Mouse (Mus musculus): ENCODE data around the gene Arpc3. TPM values are rescaled to one million over a fixed set of nuclear protein-coding genes. Genes with fewer than 3 reads are reported as not detected.

Gene Arpc3
- polyA plus RNA-seq, 1 experiment from 2014 or later: 62.1 TPM

Other genes with a start within 250 kb of the Arpc3 start
- gene Ppp1cc, start 233.6 kb upstream of the Arpc3 start, polyA plus RNA-seq (2014; fragmentation: Nextera tagmentation; extraction: Ambion mirVana): 232 and 238 TPM in 2 replicates
- 1.8 and 2.5 TPM in 2 replicates for gene Hvcn1, start 185.1 kb upstream of the Arpc3 start, polyA plus RNA-seq (2014; fragmentation: Nextera tagmentation; extraction: Ambion mirVana)
- gene Tctn1, start 127.4 kb upstream of the Arpc3 start, polyA plus RNA-seq (2014; fragmentation: Nextera tagmentation; extraction: Ambion mirVana): 6.2 and 6.6 TPM in 2 replicates
- 8.5 and 9.1 TPM in 2 replicates for gene Pptc7, start 107.5 kb upstream of the Arpc3 start, polyA plus RNA-seq (2014; fragmentation: Nextera tagmentation; extraction: Ambion mirVana)
- 18.5 and 27.1 TPM in 2 replicates for gene Rad9b, start 37.6 kb upstream of the Arpc3 start, polyA plus RNA-seq (2014; fragmentation: Nextera tagmentation; extraction: Ambion mirVana)
- 324 and 331 TPM in 2 replicates for gene Vps29, start 37.5 kb upstream of the Arpc3 start, polyA plus RNA-seq (2014; fragmentation: Nextera tagmentation; extraction: Ambion mirVana)
- gene Gpn3, start 20.0 kb upstream of the Arpc3 start, polyA plus RNA-seq (2014; fragmentation: Nextera tagmentation; extraction: Ambion mirVana): 43.1 and 43.9 TPM in 2 replicates
- gene Fam216a, start 19.5 kb upstream of the Arpc3 start, polyA plus RNA-seq (2014; fragmentation: Nextera tagmentation; extraction: Ambion mirVana): 155 and 164 TPM in 2 replicates
- 27.5 and 39.6 TPM in 2 replicates for gene Anapc7, start 29.8 kb downstream of the Arpc3 start, polyA plus RNA-seq (2014; fragmentation: Nextera tagmentation; extraction: Ambion mirVana)
- 46.5 and 59.3 TPM in 2 replicates for gene Atp2a2, start 110.3 kb downstream of the Arpc3 start, polyA plus RNA-seq (2014; fragmentation: Nextera tagmentation; extraction: Ambion mirVana)
- 56.2 and 64.4 TPM in 2 replicates for gene Ift81, start 222.6 kb downstream of the Arpc3 start, polyA plus RNA-seq (2014; fragmentation: Nextera tagmentation; extraction: Ambion mirVana)